Mouse (Mus musculus) lung, embryonic 16.5 days (tissue): ENCODE measurements around the gene Tmcc3. TPM values are rescaled to one million over a fixed set of nuclear protein-coding genes. Genes with fewer than 3 reads are reported as not detected.

Experiments used
- ATAC-seq: fragments of 200-750 bp; cut with Nextera tagmentation; 2 replicates; pipeline ENCODE4 v1.8.0; 2017; ENCODE audit warnings: low read depth, mild to moderate bottlenecking, moderate library complexity
- H3K27ac ChIP-seq: fragments of 300-500 bp; sonication (generic); 2 replicates; pipeline ENCODE4 v1.5.1; 2014; ENCODE audit warnings: mild to moderate bottlenecking, control low read depth, low read length
- H3K27me3 ChIP-seq: fragments of 300-500 bp; sonication (generic); 2 replicates; pipeline ENCODE4 v1.6.1; 2014; ENCODE audit warnings: low read depth, low read length, mixed read lengths; ENCODE audit not compliant: control insufficient read depth, insufficient read depth
- H3K36me3 ChIP-seq: fragments of 300-500 bp; sonication (generic); 2 replicates; pipeline ENCODE4 v1.6.1; 2014; ENCODE audit warnings: low read length; ENCODE audit not compliant: control insufficient read depth, insufficient read depth
- H3K4me1 ChIP-seq: fragments of 300-500 bp; sonication (generic); replicated peaks from 2 replicates; pipeline ENCODE4 v1.6.1; 2014; ENCODE audit warnings: low read length, mixed read lengths; ENCODE audit not compliant: control insufficient read depth, insufficient read depth
- H3K4me2 ChIP-seq: fragments of 300-500 bp; sonication (generic); 2 replicates; pipeline ENCODE4 v1.6.1; 2014; ENCODE audit warnings: low read depth, low read length, control low read depth
- H3K4me3 ChIP-seq: fragments of 300-500 bp; sonication (generic); 2 replicates; pipeline ENCODE4 v1.5.1; 2014; ENCODE audit warnings: mild to moderate bottlenecking, low read length, control low read depth
- H3K9ac ChIP-seq: fragments of 300-500 bp; sonication (generic); 2 replicates; pipeline ENCODE4 v1.6.1; 2014; ENCODE audit warnings: low read length, control low read depth
- H3K9me3 ChIP-seq: fragments of 300-500 bp; sonication (generic); 2 replicates; pipeline ENCODE4 v1.6.1; 2016; ENCODE audit warnings: low read length; ENCODE audit not compliant: control insufficient read depth
- WGBS: fragments of 180-500 bp; shearing (Covaris S2); extraction: QIAGEN DNeasy Blood & Tissue Kit; methylation state at CpG from one replicate; pipeline ENCODE4 v1.1.7; 2014; 5-methylcytosine and 5-hydroxymethylcytosine counted together
- polyA plus RNA-seq: library from polyadenylated mRNA; unstranded; fragments of >200 nt; fragmentation: Nextera tagmentation; extraction: Ambion mirVana; gene quantifications from 2 replicates; pipeline ENCODE4 v1.2.1, GENCODE M21; 2015

Tmcc3 gene
- 6.0 and 7.4 TPM in 2 replicates for polyA plus RNA-seq

DNA sequence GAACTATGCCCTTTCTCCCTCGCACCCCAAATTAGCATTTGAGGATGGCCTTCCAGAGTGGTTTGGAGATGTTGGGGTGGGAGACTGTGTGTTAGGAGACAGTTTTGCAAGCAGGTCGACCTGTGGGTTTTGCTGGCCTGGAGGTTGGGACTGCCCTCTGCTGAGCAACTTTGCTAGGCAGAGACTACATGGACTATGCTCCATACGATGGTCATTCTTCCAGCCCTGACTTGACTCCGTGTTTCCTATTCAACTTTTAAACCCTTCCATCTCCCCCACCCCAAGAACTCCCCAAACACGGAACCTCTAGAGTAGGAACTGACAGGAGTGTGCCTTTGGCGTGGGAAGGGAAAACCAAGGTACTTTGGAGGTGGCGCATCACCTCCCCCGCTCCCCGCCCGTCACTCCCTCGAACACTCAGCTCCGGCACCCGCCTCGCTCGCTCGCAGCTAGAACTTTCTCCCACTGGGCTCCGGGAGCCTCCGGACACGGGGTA is at the start of gene Tmcc3:
Gene Tmcc3, plus strand, starts transcription at position 439 of the 496 bp plus-strand sequence.
- Histone ChIP-seq H3K9me3 (no peaks in the 10 kb centered on the region), H3K4me1 (no peaks in the 10 kb centered on the region; the same call in 1 of the 2 replicates), H3K9ac (peak within 1 kb of the TSS; percentile 51), H3K27ac (no peak within 1 kb of the TSS), H3K4me2 (peak within 1 kb of the TSS; percentile 98), H3K27me3 (peaks cover 8% of the 10 kb centered on the region; the same call in 1 of the 2 replicates), H3K4me3 (peak within 1 kb of the TSS; percentile 54), H3K36me3 (no peaks in the 10 kb centered on the region)
- 3% methylated on average over 19 of the region's 19 CpGs for WGBS
- no peak for ATAC-seq

DNA sequence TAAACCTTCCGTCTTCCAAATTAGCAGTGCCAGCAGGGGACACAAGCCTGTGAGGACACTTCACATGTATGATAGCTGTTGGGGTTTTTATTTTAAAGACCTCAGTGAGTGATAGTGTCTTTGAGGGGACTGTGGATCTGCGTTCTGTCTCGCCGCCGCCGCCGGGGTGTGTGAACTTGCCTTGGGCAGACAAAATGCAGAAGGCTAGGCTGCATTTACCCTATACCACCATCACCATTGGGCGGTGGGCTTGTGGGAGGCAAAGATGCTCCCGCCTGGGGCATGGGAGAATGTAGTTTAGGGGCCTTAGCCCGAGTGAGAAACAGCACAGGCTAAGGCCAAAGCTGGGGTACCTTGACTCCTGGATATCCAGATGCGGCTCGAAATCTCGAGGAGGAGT is 49.1 kb upstream of the Tmcc3 start:
- no peak for ATAC-seq
- Histone ChIP-seq H3K36me3 (no peaks in the 10 kb centered on the region), H3K4me2 (no peak overlapping the region), H3K4me3 (no peak overlapping the region), H3K4me1 (no peaks in the 10 kb centered on the region), H3K27me3 (no peaks in the 10 kb centered on the region), H3K27ac (no peak overlapping the region), H3K9ac (no peak overlapping the region), H3K9me3 (no peaks in the 10 kb centered on the region)
- 88% methylated on average over 13 of the region's 13 CpGs for WGBS

DNA sequence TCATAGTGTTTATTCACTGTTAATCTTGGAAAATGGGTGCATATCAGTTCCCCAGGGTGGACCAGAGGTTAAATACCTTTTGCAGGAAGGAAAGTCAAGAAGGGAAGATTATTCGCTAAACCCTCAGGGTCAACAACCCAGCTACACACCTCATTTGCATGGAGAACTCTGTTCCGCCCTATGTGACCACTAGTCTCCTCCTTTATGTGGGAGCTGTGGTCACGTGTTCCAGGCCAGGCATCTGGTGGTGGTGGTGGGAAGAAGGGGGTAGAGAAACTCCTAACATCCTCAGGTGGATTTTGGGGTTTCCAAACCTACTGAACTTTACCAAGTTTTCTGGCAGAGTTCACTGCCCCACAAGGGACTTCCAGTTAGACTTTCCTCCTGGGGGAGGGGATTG is 48.5 kb upstream of the Tmcc3 start:
- no peaks in the 10 kb centered on the region for H3K27me3 ChIP-seq
- no peaks in the 10 kb centered on the region for H3K4me1 ChIP-seq
- H3K9ac ChIP-seq: no peak overlapping the region
- 61% methylated on average over 3 of the region's 3 CpGs for WGBS
- no peaks in the 10 kb centered on the region for H3K9me3 ChIP-seq
- no peak overlapping the region for H3K27ac ChIP-seq
- no peak overlapping the region for H3K4me3 ChIP-seq
- H3K4me2 ChIP-seq: no peak overlapping the region
- no peak for ATAC-seq
- H3K36me3 ChIP-seq: no peaks in the 10 kb centered on the region

DNA sequence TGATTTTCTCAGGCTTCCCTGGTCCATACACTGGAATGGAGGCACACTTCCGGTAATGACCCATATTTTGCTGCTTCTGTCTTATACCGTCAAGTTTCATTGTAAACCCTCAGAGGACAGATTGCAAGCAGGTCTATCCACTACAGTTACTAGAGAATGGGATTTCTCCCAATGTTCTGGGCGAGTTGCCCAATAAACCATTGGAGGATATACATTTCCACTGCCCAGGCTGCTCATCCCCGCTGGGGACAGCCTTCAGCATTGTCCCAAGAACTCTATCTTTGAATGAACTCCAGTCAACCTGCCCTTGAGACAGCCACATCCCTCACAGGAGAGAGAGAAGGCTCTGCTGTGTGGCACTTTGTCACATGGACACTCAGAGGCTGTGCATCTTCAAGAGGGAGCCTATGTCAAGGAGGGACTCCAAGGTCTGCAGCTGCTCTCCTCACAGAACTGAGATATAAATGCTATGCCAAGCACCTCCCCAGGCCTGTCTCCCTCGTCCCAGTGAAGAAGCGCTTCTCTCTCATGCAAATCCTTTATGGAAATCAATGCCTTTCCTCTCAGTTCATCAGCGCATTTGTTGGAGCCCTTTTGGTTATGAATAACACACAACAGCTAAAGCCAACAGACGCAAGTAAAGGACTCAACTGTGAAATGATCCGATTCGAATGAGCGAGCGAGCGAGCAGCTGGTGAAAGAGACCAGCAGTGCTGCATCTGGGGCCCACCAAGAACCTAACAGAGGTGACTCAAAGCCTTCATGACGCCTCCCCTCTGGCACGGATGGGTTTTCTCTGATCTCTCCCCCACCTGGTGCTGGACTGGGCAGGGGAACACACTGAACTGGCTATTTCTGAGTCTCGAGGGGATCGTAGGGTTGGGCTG is 45.9 kb upstream of the Tmcc3 start:
- Histone ChIP-seq H3K27ac (no peak overlapping the region), H3K4me3 (no peak overlapping the region), H3K27me3 (no peaks in the 10 kb centered on the region), H3K36me3 (no peaks in the 10 kb centered on the region), H3K9me3 (peaks cover 3% of the 10 kb centered on the region; the same call in 1 of the 2 replicates), H3K4me1 (no peaks in the 10 kb centered on the region), H3K9ac (no peak overlapping the region), H3K4me2 (no peak overlapping the region)
- no peak for ATAC-seq
- 66% methylated on average over 17 of the region's 17 CpGs for WGBS

GRCm38 (mm10) chr10:94275321-94275720 is 36.4 kb upstream of the Tmcc3 start:
- H3K9me3 ChIP-seq: no peaks in the 10 kb centered on the region
- H3K4me2 ChIP-seq: no peak overlapping the region
- H3K4me3 ChIP-seq: no peak overlapping the region
- no peak for ATAC-seq
- H3K9ac ChIP-seq: no peak overlapping the region
- H3K36me3 ChIP-seq: no peaks in the 10 kb centered on the region
- no peaks in the 10 kb centered on the region for H3K4me1 ChIP-seq
- 10% methylated on average over 3 of the region's 3 CpGs for WGBS
- no peak overlapping the region for H3K27ac ChIP-seq
- H3K27me3 ChIP-seq: no peaks in the 10 kb centered on the region

- WGBS: 48% methylated on average over 2 of the region's 2 CpGs
- H3K4me1 ChIP-seq: no peaks in the 10 kb centered on the region
- no peaks in the 10 kb centered on the region for H3K9me3 ChIP-seq
- ATAC-seq: no peak
- H3K27ac ChIP-seq: no peak overlapping the region
- no peak overlapping the region for H3K9ac ChIP-seq
- no peak overlapping the region for H3K4me3 ChIP-seq
- no peak overlapping the region for H3K4me2 ChIP-seq
- no peaks in the 10 kb centered on the region for H3K27me3 ChIP-seq
- H3K36me3 ChIP-seq: no peaks in the 10 kb centered on the region
Measured at GRCm38 (mm10) chr10:94276511-94276910, 35.2 kb upstream of the Tmcc3 start.

DNA sequence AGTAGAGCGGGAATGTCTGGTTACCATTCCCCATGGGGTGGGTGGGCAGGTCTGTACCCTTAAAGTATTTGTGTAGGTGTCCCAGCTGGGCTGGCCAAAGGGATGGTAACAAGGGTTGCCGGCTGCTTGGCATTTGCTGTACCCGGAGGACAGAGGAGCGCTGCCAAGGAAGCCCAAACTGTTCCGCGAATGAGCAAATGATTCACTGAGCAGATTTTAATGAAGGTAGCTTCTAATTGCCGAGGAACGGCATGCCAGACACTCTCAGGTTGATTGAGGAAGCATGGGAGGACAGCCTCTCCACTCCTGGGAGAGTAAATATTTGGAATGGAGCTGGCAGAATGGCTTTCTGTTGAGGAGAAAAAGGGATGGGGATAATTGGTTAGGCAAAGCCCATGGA is 29.6 kb upstream of the Tmcc3 start:
- H3K9me3 ChIP-seq: no peaks in the 10 kb centered on the region
- no peak overlapping the region for H3K4me2 ChIP-seq
- 50% methylated on average over 8 of the region's 8 CpGs for WGBS
- no peaks in the 10 kb centered on the region for H3K36me3 ChIP-seq
- ATAC-seq: no peak
- H3K27me3 ChIP-seq: no peaks in the 10 kb centered on the region
- no peak overlapping the region for H3K27ac ChIP-seq
- no peak overlapping the region for H3K9ac ChIP-seq
- H3K4me1 ChIP-seq: no peaks in the 10 kb centered on the region
- H3K4me3 ChIP-seq: no peak overlapping the region

DNA sequence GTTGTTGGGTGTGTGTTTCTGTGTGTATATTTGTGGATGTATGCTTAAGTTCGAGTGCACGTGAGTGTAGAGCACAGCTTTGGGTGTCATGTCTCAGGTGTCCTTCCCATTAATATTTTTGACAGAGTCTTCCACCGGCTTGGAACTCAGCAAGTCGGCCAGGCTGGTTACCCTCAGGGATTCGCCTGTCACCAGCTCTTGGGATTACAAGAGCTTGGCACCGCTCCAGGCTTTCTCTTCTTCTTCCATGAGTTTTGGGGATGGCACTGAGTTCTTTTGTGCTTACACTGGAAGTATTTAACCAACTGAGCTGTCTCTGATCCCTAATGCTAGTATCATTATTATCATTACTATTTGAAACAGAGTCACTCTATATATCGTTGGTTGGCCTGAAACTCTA is 29.0 kb upstream of the Tmcc3 start:
- no peaks in the 10 kb centered on the region for H3K4me1 ChIP-seq
- H3K4me3 ChIP-seq: no peak overlapping the region
- no peaks in the 10 kb centered on the region for H3K9me3 ChIP-seq
- H3K36me3 ChIP-seq: no peaks in the 10 kb centered on the region
- no peaks in the 10 kb centered on the region for H3K27me3 ChIP-seq
- H3K9ac ChIP-seq: no peak overlapping the region
- WGBS: 74% methylated on average over 7 of the region's 7 CpGs
- ATAC-seq: no peak
- no peak overlapping the region for H3K27ac ChIP-seq
- H3K4me2 ChIP-seq: no peak overlapping the region

- no peak overlapping the region for H3K9ac ChIP-seq
- no peak for ATAC-seq
- no peaks in the 10 kb centered on the region for H3K36me3 ChIP-seq
- H3K9me3 ChIP-seq: no peaks in the 10 kb centered on the region
- no peak overlapping the region for H3K27ac ChIP-seq
- no peaks in the 10 kb centered on the region for H3K4me1 ChIP-seq
- H3K27me3 ChIP-seq: no peaks in the 10 kb centered on the region
- no peak overlapping the region for H3K4me2 ChIP-seq
- no peak overlapping the region for H3K4me3 ChIP-seq
- 89% methylated on average over 5 of the region's 5 CpGs for WGBS
Measured at GRCm38 (mm10) chr10:94294437-94294836, 17.3 kb upstream of the Tmcc3 start.
